Mouse (Mus musculus) urinary bladder, postnatal 36 days (tissue): Measurements from ENCODE around the gene Adarb1.

Experiments
- DNase-seq, 2 experiments: peaks; one replicate each; pipeline ENCODE4 v3.0.0; 2022; ENCODE audit warnings: low spot score in 2 of 2, mixed read lengths in 1 of 2

The Adarb1 gene

GRCm38 (mm10) chr10:77267027-77267426 is 151.0 kb downstream of the Adarb1 start:
- no peak for DNase-seq

GRCm38 (mm10) chr10:77266281-77266680 is 151.8 kb downstream of the Adarb1 start:
- no peak for DNase-seq

GRCm38 (mm10) chr10:77260166-77260875 is 157.7 kb downstream of the Adarb1 start:
- no peak for DNase-seq

GRCm38 (mm10) chr10:77258704-77259621 is 159.1 kb downstream of the Adarb1 start, which contains the start of gene Pofut2:
Gene Pofut2 (plus strand): TSS chr10:77259218.
- DNase-seq, result peak; percentile 88 to 94

- DNase-seq, result no peak
Measured at GRCm38 (mm10) chr10:77258041-77258590, 160.0 kb downstream of the Adarb1 start.

GRCm38 (mm10) chr10:77255676-77256075 is 162.4 kb downstream of the Adarb1 start:
- DNase-seq, result no peak

GRCm38 (mm10) chr10:77255231-77255630 is 162.8 kb downstream of the Adarb1 start:
- no peak for DNase-seq

GRCm38 (mm10) chr10:77252790-77253189 is 165.3 kb downstream of the Adarb1 start:
- peak; percentile 77 to 80 for DNase-seq

- peak; percentile 75 for DNase-seq
Measured at GRCm38 (mm10) chr10:77251784-77252539, 166.1 kb downstream of the Adarb1 start.

GRCm38 (mm10) chr10:77251223-77251783 is 166.8 kb downstream of the Adarb1 start:
- peak; percentile 64 to 77 for DNase-seq

GRCm38 (mm10) chr10:77247707-77248106 is 170.4 kb downstream of the Adarb1 start:
- no peak for DNase-seq

GRCm38 (mm10) chr10:77247048-77247447 is 171.0 kb downstream of the Adarb1 start:
- DNase-seq, result no peak

GRCm38 (mm10) chr10:77244777-77245176 is 173.3 kb downstream of the Adarb1 start:
- DNase-seq, result no peak

- DNase-seq, result no peak
Measured at GRCm38 (mm10) chr10:77243572-77244161, 174.4 kb downstream of the Adarb1 start.

- no peak for DNase-seq
Measured at GRCm38 (mm10) chr10:77242871-77243270, 175.2 kb downstream of the Adarb1 start.

- no peak for DNase-seq
Measured at GRCm38 (mm10) chr10:77242396-77242795, 175.7 kb downstream of the Adarb1 start.

GRCm38 (mm10) chr10:77240764-77241163 is 177.3 kb downstream of the Adarb1 start:
- DNase-seq, result no peak
